Mouse (Mus musculus): ENCODE data around the gene Lrp6.

The Lrp6 gene

DNA sequence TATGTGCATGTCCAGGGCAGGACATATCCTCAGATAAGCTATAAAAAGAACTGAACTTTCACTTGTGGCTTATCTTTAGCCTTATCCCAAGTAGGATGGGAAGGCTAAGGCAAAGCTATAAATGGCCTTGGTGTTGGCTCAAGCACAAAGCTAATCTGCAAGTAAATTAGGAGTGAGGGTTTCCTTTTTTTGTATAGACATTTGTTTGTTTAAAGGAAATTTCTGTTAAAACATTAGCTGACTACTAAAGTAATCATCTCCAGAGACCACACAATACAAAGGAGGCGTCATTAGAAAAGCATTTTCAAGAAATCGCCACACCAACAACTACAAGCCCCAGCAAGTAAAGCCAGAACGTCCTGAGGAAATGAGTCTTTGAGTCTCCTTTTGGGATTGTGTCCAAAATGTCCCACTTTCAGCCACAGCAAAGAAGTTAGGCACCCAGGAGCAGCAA, 8.6 kb upstream of the Lrp6 start:
- DNase-seq (ENCODE audit: low read depth in 2 of 2, low spot score in 2 of 2) = no peak

DNA sequence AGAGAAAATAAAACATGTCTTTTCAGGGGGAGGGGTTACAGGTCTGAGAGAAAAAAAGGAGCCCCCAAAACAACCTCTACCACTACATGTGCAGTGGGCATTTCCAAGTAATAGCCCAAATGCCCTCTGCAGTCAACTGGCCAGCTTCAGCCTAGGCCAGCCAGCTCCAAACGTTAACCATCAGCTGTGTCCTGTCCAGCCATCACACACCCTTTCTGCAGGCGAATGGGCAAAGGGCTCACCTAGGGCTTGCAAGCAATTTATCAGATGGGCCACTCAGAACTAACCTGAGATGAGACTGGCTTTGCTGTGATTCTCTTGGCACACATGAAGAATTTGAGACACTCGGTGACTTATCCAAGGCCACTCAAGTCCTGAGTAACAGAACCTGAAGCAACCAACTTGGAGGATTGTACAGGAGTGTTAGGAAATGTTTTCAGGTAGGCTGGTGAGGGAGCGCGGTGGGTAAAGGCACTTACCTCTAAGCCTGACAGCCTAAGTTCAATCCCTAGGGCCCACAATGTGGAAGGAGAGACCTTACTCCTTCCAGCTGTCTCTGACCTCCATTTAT, 1.3 kb upstream of the Lrp6 start:
- DNase-seq (ENCODE audit: low read depth in 2 of 2, low spot score in 2 of 2) = no peak

DNA sequence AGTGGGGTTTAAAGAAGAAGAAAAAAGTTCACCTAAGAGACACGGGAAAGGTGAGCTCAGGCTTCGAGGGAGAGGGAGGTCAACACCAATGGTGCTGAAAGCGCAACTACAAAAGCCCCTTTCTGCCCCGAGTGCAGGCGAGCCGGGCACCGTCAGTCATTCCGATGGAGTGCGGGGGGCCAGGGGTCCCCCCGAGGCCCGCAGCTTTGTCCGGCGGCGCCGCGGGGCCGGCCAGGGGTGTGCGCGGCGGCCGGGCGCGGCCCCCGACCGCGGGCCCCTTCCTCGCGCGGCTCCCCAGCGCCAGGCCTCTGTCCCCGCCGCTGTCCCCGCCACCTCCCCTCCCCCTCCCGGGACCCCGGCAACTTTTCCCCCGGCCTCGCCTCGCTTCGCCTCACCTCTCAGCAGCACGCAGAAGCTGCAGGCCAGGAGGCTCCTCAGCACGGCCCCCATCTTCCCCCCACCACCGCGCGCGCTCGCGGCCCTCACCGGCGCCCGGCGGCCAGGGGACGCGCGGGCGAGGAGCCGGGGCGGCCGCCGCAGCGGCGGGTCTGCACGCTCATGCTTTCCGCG, 432 bp downstream of the Lrp6 start:
- no peak for DNase-seq (ENCODE audit: low read depth in 2 of 2, low spot score in 2 of 2)

GRCm38 (mm10) chr6:134565606-134566247, 1.0 kb downstream of the Lrp6 start:
- DNase-seq (ENCODE audit: low read depth in 2 of 2, low spot score in 2 of 2) = peak in 1 of 2 experiments; percentile 15

DNA sequence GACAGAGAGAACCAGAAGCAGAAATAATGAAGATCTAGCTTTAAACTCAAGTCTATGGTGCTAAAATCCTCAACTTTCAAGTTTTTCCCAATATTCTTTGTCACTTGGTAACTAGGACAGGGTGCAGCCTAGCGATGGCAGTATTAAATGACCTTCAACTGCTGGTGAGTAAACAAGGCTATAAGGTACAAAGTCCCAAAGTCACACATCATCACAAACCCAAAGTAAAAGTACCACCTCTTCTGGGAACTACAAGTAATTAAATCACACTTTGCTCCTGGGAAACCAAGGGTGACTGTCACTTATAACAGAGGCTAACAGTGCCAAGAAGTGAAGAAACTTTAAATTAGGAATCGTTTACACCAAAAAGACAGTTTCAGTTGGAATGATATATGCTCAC, 2.2 kb downstream of the Lrp6 start:
- no peak for DNase-seq (ENCODE audit: low read depth in 2 of 2, low spot score in 2 of 2)

DNA sequence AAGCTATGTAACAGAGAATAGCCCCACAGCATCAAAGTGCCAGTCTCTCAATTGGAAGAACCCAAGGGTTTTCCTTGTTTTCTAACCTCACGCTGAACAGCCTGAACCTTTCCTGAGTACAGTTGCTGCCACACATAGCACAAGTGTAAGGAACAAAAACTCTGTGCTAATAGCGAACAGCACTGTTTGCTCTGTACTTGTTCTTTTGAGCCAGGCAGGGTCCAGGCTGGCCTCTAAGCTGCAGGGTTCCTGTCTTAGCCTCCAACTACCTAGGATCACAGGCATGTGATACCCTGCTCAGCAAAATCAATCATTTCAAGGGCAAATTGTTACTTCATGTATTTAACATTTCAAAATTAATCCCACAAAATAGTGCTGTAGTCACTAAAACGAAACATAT, 7.1 kb downstream of the Lrp6 start:
- no peak for DNase-seq (ENCODE audit: low read depth in 2 of 2, low spot score in 2 of 2)

- DNase-seq (ENCODE audit: low read depth in 2 of 2, low spot score in 2 of 2) = no peak
Measured at GRCm38 (mm10) chr6:134558546-134559129, 8.1 kb downstream of the Lrp6 start.

DNA sequence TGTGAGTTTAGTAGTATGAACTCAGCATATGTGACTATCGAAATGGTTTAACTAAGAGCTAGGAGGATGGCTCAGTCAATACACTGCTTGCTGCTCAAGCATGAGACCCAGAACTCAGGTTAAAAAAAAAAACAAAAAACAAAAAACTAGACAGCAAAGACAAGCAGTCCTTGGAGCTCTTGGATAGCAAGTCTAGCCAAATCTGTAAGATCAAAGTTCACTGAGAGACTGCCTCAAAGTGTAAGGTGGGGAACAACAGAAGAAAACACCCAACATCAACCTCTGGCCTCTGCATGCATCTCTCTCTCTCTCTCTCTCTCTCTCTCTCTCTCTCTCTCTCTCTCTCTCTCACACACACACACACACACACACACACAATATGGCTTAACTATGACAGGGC, 9.7 kb downstream of the Lrp6 start:
- DNase-seq (ENCODE audit: low read depth in 2 of 2, low spot score in 2 of 2) = no peak

GRCm38 (mm10) chr6:134556185-134556950, 10.4 kb downstream of the Lrp6 start:
- DNase-seq (ENCODE audit: low read depth in 2 of 2, low spot score in 2 of 2) = no peak

DNA sequence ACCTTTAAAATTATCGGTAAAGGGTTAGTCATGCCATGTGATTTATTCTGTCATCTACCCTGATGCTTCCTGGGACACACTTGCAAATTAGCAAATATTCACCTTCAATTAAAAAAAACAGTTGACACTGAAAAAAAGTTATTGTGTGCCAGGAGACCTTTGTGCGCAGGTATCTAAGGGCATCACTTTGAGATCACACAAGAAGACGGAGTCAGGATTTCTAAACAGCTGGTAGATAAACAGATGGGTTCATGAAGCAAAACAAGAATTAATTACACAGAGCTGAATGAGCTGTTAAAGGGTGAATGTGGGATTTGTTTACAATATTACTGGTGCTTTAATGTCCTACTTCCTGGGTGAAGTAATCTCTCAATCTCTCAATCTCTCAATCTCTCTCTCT, 11.6 kb downstream of the Lrp6 start:
- no peak for DNase-seq (ENCODE audit: low read depth in 2 of 2, low spot score in 2 of 2)

DNA sequence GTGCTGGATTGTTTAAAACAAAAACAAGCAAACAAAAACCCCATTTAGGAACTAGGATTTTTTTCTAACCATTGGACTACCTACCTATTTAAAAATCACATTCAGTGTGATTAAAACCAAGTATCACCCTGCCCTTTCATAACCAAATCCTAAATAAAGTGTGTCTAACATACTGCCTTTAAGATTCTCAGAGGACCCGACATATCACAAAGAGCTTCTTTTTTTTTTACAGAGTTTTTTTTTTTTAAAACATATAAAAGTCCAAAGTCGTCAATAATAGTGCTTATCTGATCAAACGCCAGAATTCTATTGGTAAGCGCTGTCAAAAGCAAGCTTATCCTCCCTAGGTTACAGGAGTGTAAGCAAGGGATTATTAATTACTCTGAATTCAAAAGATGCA, 12.5 kb downstream of the Lrp6 start:
- DNase-seq (ENCODE audit: low read depth in 2 of 2, low spot score in 2 of 2) = no peak

- no peak for DNase-seq (ENCODE audit: low read depth in 2 of 2, low spot score in 2 of 2)
Measured at GRCm38 (mm10) chr6:134551007-134551406, 15.8 kb downstream of the Lrp6 start.

DNA sequence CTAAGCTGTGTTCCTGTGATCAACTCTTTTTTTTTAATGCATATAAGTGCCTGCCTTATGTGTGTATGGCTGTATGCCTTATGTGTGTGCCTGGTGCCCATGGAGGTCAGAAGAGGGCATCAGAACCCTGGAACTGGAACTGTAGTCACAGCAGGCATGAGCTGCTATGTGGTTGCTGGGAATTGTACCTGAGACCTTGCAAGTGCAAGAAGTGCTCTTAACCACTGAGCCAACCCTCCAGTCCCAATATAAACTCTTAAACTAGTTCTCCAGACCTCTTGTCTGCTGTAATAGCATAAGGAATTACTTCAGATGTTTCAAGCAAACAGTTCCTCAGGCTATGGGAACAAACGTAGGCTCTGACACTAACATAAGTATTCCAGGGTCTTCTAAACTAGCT, 16.4 kb downstream of the Lrp6 start:
- DNase-seq (ENCODE audit: low read depth in 2 of 2, low spot score in 2 of 2) = no peak

DNA sequence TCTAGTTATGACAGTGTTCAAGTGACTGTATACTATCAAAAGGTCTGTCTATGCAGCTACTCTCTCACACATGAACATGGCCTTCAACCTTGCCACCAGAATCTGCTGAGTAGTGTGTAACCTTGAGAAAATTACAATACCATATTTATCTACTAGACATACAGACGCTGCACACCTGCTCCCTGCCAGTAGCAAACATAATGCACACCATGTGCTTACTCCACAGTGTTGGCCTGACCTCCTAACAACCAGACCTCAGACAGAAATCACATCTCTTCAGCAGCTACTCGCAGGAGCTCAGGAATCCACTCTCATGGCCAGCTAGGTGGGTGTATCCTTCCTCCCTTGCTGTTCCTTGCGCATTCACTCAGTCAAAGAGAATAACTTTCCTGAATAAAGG, 21.9 kb downstream of the Lrp6 start:
- no peak for DNase-seq (ENCODE audit: low read depth in 2 of 2, low spot score in 2 of 2)

DNA sequence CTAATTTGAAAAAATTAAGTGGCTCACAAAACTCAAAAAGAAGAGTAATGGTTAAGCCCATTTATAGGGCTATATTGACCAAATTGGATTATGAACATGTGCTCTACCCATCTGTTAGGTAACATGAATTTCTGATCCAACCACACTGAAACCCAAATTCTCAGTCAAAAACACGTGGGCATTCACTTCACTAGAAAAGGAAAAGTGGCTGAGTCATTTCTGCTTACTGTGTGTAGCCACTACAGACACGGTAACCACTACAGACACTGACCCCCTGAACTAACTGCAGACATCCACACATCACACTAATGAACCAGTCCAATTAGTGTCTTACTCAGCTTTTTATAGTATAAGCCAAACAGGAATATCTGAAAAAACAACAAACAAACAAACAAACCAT, 22.7 kb downstream of the Lrp6 start:
- no peak for DNase-seq (ENCODE audit: low read depth in 2 of 2, low spot score in 2 of 2)

GRCm38 (mm10) chr6:134543607-134544006, 23.2 kb downstream of the Lrp6 start:
- DNase-seq (ENCODE audit: low read depth in 2 of 2, low spot score in 2 of 2) = no peak

GRCm38 (mm10) chr6:134542374-134542773, 24.4 kb downstream of the Lrp6 start:
- DNase-seq (ENCODE audit: low read depth in 2 of 2, low spot score in 2 of 2) = no peak

DNA sequence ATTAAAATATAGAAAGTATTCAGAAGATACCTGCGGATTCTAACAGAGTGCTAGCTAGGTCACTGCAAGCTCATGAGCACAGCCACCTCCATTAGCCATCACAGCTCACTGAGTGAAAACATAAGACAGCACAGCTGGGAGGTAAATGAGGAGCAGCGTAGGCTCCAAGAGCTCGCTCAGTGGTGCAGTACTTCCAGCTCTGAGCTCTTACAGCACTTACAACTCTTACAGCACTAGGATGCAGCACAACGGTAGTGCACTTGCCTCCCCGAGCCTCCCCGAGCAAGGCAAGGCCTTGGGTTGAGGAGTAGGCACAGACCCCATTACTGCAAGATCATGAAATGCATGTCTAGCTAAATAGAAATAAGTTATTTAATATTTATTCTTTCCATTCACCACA, 26.6 kb downstream of the Lrp6 start:
- no peak for DNase-seq (ENCODE audit: low read depth in 2 of 2, low spot score in 2 of 2)

- DNase-seq (ENCODE audit: low read depth in 2 of 2, low spot score in 2 of 2) = no peak
Measured at GRCm38 (mm10) chr6:134539459-134539858, 27.3 kb downstream of the Lrp6 start.

GRCm38 (mm10) chr6:134538805-134539204, 28.0 kb downstream of the Lrp6 start:
- no peak for DNase-seq (ENCODE audit: low read depth in 2 of 2, low spot score in 2 of 2)

- DNase-seq (ENCODE audit: low read depth in 2 of 2, low spot score in 2 of 2) = no peak
Measured at GRCm38 (mm10) chr6:134537461-134538117, 29.2 kb downstream of the Lrp6 start.
